Mouse (Mus musculus) CH12.LX (cell line): ENCODE measurements around the gene Padi3. TPM values are rescaled to one million over a fixed set of nuclear protein-coding genes. Genes with fewer than 3 reads are reported as not detected.

Experiments used
- DNase-seq: peaks from one replicate; pipeline ENCODE4 v3.0.0-alpha.2; 2013; ENCODE audit errors: extremely low read depth
- H3K27ac ChIP-seq: 2 replicates; pipeline ENCODE4 v1.5.1; 2012; ENCODE audit warnings: low read depth, mild to moderate bottlenecking, control low read depth, moderate library complexity; ENCODE audit not compliant: insufficient read depth
- H3K27me3 ChIP-seq: replicated peaks from 2 replicates; pipeline ENCODE3; 2012; ENCODE audit warnings: inconsistent platforms
- H3K36me3 ChIP-seq, 2 experiments: replicated peaks in 1 of 2; 2 replicates each; pipeline versions ENCODE3 to v1.6.1; 2012; ENCODE audit warnings: inconsistent platforms in 1 of 2, low read length in 1 of 2, mild to moderate bottlenecking in 1 of 2, mixed read lengths in 1 of 2, moderate library complexity in 1 of 2; ENCODE audit not compliant: control insufficient read depth in 1 of 2, insufficient read depth in 1 of 2
- H3K4me1 ChIP-seq, 2 experiments: 2 replicates each; pipeline ENCODE4 v1.6.1; 2012; ENCODE audit warnings: inconsistent platforms in 1 of 2, moderate library complexity in 1 of 2; ENCODE audit not compliant: insufficient read depth in 2 of 2, control insufficient read depth in 1 of 2
- H3K4me2 ChIP-seq: 2 replicates; pipeline ENCODE4 v1.6.1; 2012; ENCODE audit warnings: low read depth, mild to moderate bottlenecking, control low read depth; ENCODE audit not compliant: poor library complexity, insufficient read depth, severe bottlenecking
- H3K4me3 ChIP-seq, 3 experiments: fragments of 150-350 bp in 1 of 3; sonication (generic) in 1 of 3; replicated peaks in 1 of 3; 2 replicates each; pipeline versions ENCODE3 to v1.5.1; 2011 to 2012; ENCODE audit warnings: low read depth in 2 of 3, low read length in 2 of 3, mild to moderate bottlenecking in 2 of 3, moderate library complexity in 2 of 3, control low read depth in 1 of 3, improper control_type of control experiment in 1 of 3, inconsistent platforms in 1 of 3, mixed read lengths in 1 of 3; ENCODE audit not compliant: poor library complexity in 1 of 3
- H3K79me2 ChIP-seq: replicated peaks from 2 replicates; pipeline ENCODE4 v1.6.1; 2012; ENCODE audit warnings: mild to moderate bottlenecking, moderate library complexity; ENCODE audit not compliant: control insufficient read depth, poor library complexity, insufficient read depth, severe bottlenecking; ENCODE audit errors: extremely low read depth
- H3K9ac ChIP-seq: 2 replicates; pipeline ENCODE4 v1.6.1; 2012; ENCODE audit warnings: low read depth, mild to moderate bottlenecking, control low read depth, moderate library complexity; ENCODE audit not compliant: insufficient read depth
- H3K9me3 ChIP-seq: replicated peaks from 2 replicates; pipeline ENCODE3; 2012; ENCODE audit warnings: low read length, inconsistent platforms, mixed read lengths
- BHLHE40 ChIP-seq: IDR thresholded peaks from 2 replicates; pipeline ENCODE4 v1.6.1; 2011; ENCODE audit warnings: mild to moderate bottlenecking, low read depth, low read length, improper control_type of control experiment
- ELF1 ChIP-seq: IDR thresholded peaks from 2 replicates; pipeline ENCODE4 v1.6.1; 2014; ENCODE audit warnings: low read depth, mild to moderate bottlenecking, inconsistent platforms, low read length, improper control_type of control experiment
- EP300 ChIP-seq: IDR thresholded peaks from 2 replicates; pipeline ENCODE4 v1.6.1; 2011; ENCODE audit warnings: low read length, improper control_type of control experiment
- ETS1 ChIP-seq: conservative IDR thresholded peaks from 2 replicates; pipeline ENCODE4 v1.6.1; 2012; ENCODE audit warnings: low read depth, mild to moderate bottlenecking, inconsistent platforms, low read length, improper control_type of control experiment, moderate library complexity
- JUN ChIP-seq: IDR thresholded peaks from 2 replicates; pipeline ENCODE4 v1.6.1; 2011; ENCODE audit warnings: low read depth, mild to moderate bottlenecking, low read length, improper control_type of control experiment, moderate library complexity; ENCODE audit not compliant: insufficient read depth
- KAT2A ChIP-seq: IDR thresholded peaks from 2 replicates; pipeline ENCODE4 v1.6.1; 2012; ENCODE audit warnings: low read length, improper control_type of control experiment, inconsistent platforms; ENCODE audit not compliant: insufficient replicate concordance
- MAX ChIP-seq: IDR thresholded peaks from 2 replicates; pipeline ENCODE4 v1.6.1; 2011; ENCODE audit warnings: low read length, improper control_type of control experiment
- MXI1 ChIP-seq: IDR thresholded peaks from 2 replicates; pipeline ENCODE4 v1.6.1; 2011; ENCODE audit warnings: mild to moderate bottlenecking, low read depth, low read length, improper control_type of control experiment
- NRF1 ChIP-seq: IDR thresholded peaks from 2 replicates; pipeline ENCODE4 v1.6.1; 2014; ENCODE audit warnings: low read depth, mild to moderate bottlenecking, inconsistent platforms, low read length, improper control_type of control experiment, moderate library complexity
- RAD21 ChIP-seq: IDR thresholded peaks from 2 replicates; pipeline ENCODE4 v1.6.1; 2011; ENCODE audit warnings: low read depth, mild to moderate bottlenecking, low read length, improper control_type of control experiment, moderate library complexity
- SMC3 ChIP-seq: IDR thresholded peaks from 2 replicates; pipeline ENCODE4 v1.6.1; 2011; ENCODE audit warnings: low read depth, low read length, improper control_type of control experiment
- ZMIZ1 ChIP-seq: IDR thresholded peaks from 2 replicates; pipeline ENCODE4 v1.6.1; 2012; ENCODE audit warnings: low read depth, mild to moderate bottlenecking, inconsistent platforms, low read length, improper control_type of control experiment
- ZNF384 ChIP-seq: IDR thresholded peaks from 2 replicates; pipeline ENCODE4 v1.6.1; 2012; ENCODE audit warnings: low read depth, low read length, improper control_type of control experiment, inconsistent platforms
- dilution Hi-C: fragments of 300-500 bp; cut with MboI; formaldehyde crosslinking; loops from 2 replicates; pipeline ENCODE4 v1.14.3; 2020; ENCODE audit warnings: low sequenced_read_pairs; ENCODE audit not compliant: extremely low pct_unique_long_range_greater_than_20kb, extremely low pct_ligation_motif_present
- in situ Hi-C: fragments of 300-500 bp; cut with MboI; formaldehyde crosslinking; loops from 3 replicates; pipeline ENCODE4 v1.14.3; 2019; ENCODE audit warnings: low sequenced_read_pairs, low pct_ligation_motif_present, low pct_unique_long_range_greater_than_20kb, mixed read lengths
- polyA plus RNA-seq: library from polyadenylated mRNA; unstranded; fragments of >175 nt; gene quantifications from 2 replicates; pipeline ENCODE4 v1.2.1, GENCODE M21; 2012; ENCODE audit warnings: low read depth; ENCODE audit not compliant: insufficient read length
- total RNA-seq, 2 experiments: library from RNA; depleted of rRNA; stranded (reverse); fragments of 300-350 nt in 1 of 2; fragments of >200 nt in 1 of 2; gene quantifications; 2 replicates each; pipeline ENCODE4 v1.2.3; 2012 to 2014

Gene Padi3
- total and polyA plus RNA-seq, 3 experiments, result 0.10 to 0.17 (median 0.11) TPM

DNA sequence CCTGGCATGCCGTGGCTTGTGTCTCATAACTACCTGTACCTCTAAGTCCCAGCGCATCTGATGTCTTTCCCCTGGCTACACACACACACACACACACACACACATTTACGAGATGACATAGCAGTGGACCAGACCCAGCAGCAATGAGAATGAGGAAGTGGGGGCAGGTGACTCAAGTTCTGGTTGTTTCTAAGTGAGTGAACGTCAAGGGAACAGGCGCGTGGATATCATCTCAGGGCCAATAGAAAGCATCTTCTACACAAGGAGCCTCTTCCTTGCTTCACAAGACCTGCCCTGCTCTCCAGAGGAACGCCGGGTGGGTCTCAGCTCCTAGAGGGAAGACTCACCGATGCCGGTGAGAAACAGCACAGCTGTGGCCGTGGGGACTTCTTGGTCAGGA lies 69.8 kb downstream of the Padi3 start:
- no peaks in the 10 kb centered on the region for H3K79me2 ChIP-seq
- in situ Hi-C loops, result loop anchor here (5.0 kb wide), 1 partner anchor 63 kb away; no protein-coding TSS in a partner anchor
- peaks cover 44% of the 10 kb centered on the region for H3K27me3 ChIP-seq
- peak; percentile 23; the same call in 1 of the 2 replicates for TF ChIP-seq ETS1
- TF ChIP-seq NRF1, result no peak
- TF ChIP-seq SMC3, result no peak
- no peak for TF ChIP-seq MXI1
- peak; percentile 72 for TF ChIP-seq BHLHE40
- TF ChIP-seq ZNF384, result no peak
- TF ChIP-seq KAT2A, result no peak
- TF ChIP-seq ELF1, result peak; percentile 67
- TF ChIP-seq MAX, result peak; percentile 46; the same call in 1 of the 2 replicates
- TF ChIP-seq RAD21, result no peak
- no peak for TF ChIP-seq JUN
- TF ChIP-seq EP300, result peak; percentile 48
- no peak for TF ChIP-seq ZMIZ1
- no peak overlapping the region for H3K4me2 ChIP-seq
- peaks cover 12 to 16% of the 10 kb centered on the region in 2 experiments for H3K4me1 ChIP-seq
- H3K9me3 ChIP-seq, result no peaks in the 10 kb centered on the region
- no peaks in the 10 kb centered on the region for H3K36me3 ChIP-seq
- dilution Hi-C loops, result no loop called here
- H3K27ac ChIP-seq, result no peak overlapping the region
- no peak overlapping the region for H3K4me3 ChIP-seq
- H3K9ac ChIP-seq, result no peak overlapping the region
- DNase-seq, result peak; percentile 66

Other genes with a start within 250 kb of the Padi3 start
- gene Arhgef10l, start 144.6 kb downstream of the Padi3 start, total RNA-seq (2012; rRNA removed), result 4.5 and 5.9 TPM in 2 replicates
- 9.7 and 10.2 TPM in 2 replicates for gene Arhgef10l, start 144.6 kb downstream of the Padi3 start, total RNA-seq (2014; rRNA removed)
- gene Arhgef10l, start 144.6 kb downstream of the Padi3 start, polyA plus RNA-seq, result 14.6 and 15.8 TPM in 2 replicates
- 244 and 249 TPM in 2 replicates for gene Rcc2, start 110.1 kb downstream of the Padi3 start, total RNA-seq (2012; rRNA removed)
- 187 TPM in 2 replicates for gene Rcc2, start 110.1 kb downstream of the Padi3 start, total RNA-seq (2014; rRNA removed)
- gene Rcc2, start 110.1 kb downstream of the Padi3 start, polyA plus RNA-seq, result 319 and 348 TPM in 2 replicates
- gene Padi6, start 68.0 kb downstream of the Padi3 start, total RNA-seq (2012; rRNA removed), result not detected in 2 replicates
- gene Padi6, start 68.0 kb downstream of the Padi3 start, total RNA-seq (2014; rRNA removed), result not detected in 2 replicates
- gene Padi6, start 68.0 kb downstream of the Padi3 start, polyA plus RNA-seq, result 0.25 TPM in 1 of 2 replicates, not detected in the other
- not detected in 2 replicates for gene Padi4, start 36.4 kb downstream of the Padi3 start, total RNA-seq (2012; rRNA removed)
- not detected in 2 replicates for gene Padi4, start 36.4 kb downstream of the Padi3 start, total RNA-seq (2014; rRNA removed)
- not detected in 2 replicates for gene Padi4, start 36.4 kb downstream of the Padi3 start, polyA plus RNA-seq
- 0.04 TPM in 1 of 2 replicates, not detected in the other for gene Padi1, start 35.1 kb upstream of the Padi3 start, total RNA-seq (2012; rRNA removed)
- not detected in 2 replicates for gene Padi1, start 35.1 kb upstream of the Padi3 start, total RNA-seq (2014; rRNA removed)
- gene Padi1, start 35.1 kb upstream of the Padi3 start, polyA plus RNA-seq, result not detected in 2 replicates
- gene Padi2, start 95.7 kb upstream of the Padi3 start, total RNA-seq (2012; rRNA removed), result 0.04 TPM in 1 of 2 replicates, not detected in the other
- 0.04 TPM in 1 of 2 replicates, not detected in the other for gene Padi2, start 95.7 kb upstream of the Padi3 start, total RNA-seq (2014; rRNA removed)
- not detected in 2 replicates for gene Padi2, start 95.7 kb upstream of the Padi3 start, polyA plus RNA-seq
- 184 and 188 TPM in 2 replicates for gene Sdhb, start 150.6 kb upstream of the Padi3 start, total RNA-seq (2012; rRNA removed)
- 178 and 190 TPM in 2 replicates for gene Sdhb, start 150.6 kb upstream of the Padi3 start, total RNA-seq (2014; rRNA removed)
- 156 and 162 TPM in 2 replicates for gene Sdhb, start 150.6 kb upstream of the Padi3 start, polyA plus RNA-seq
- 47.6 and 48.5 TPM in 2 replicates for gene Atp13a2, start 176.2 kb upstream of the Padi3 start, total RNA-seq (2012; rRNA removed)
- 22.2 and 24.8 TPM in 2 replicates for gene Atp13a2, start 176.2 kb upstream of the Padi3 start, total RNA-seq (2014; rRNA removed)
- 44.2 and 54.7 TPM in 2 replicates for gene Atp13a2, start 176.2 kb upstream of the Padi3 start, polyA plus RNA-seq
- gene Mfap2, start 199.8 kb upstream of the Padi3 start, total RNA-seq (2012; rRNA removed), result not detected in 2 replicates
- gene Mfap2, start 199.8 kb upstream of the Padi3 start, total RNA-seq (2014; rRNA removed), result not detected in 2 replicates
- gene Mfap2, start 199.8 kb upstream of the Padi3 start, polyA plus RNA-seq, result not detected in 2 replicates
- 5.9 and 8.3 TPM in 2 replicates for gene Crocc, start 249.9 kb upstream of the Padi3 start, total RNA-seq (2012; rRNA removed)
- gene Crocc, start 249.9 kb upstream of the Padi3 start, total RNA-seq (2014; rRNA removed), result 3.5 and 4.3 TPM in 2 replicates
- 4.8 and 8.6 TPM in 2 replicates for gene Crocc, start 249.9 kb upstream of the Padi3 start, polyA plus RNA-seq